Mouse (Mus musculus): ENCODE measurements at regions not wholly inside any gene's neighbourhood (a gene's known extent, or its start where the extent isn't known, plus 50 kb on each side); places are given as distances from the start of the nearest gene placed in this dataset.

DNA sequence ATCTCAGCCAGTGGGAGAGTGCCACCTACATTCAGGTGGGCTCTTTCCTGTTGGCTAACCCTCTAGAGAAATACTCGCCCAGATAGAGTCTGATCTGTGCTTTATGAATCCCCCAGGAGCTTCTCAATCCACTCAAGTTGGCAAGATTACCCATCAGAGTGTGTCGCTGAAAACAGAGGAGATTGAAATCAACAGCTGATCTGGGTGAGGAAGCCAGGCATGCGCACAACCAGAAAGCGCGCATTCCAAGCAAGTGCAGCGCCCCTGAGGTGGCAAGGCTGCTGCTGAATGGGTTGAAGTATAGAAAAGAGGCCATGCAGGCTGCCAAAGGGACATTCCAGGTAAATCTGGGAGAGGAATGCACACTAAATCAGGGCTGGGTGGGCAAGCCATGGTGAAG, 158.0 kb downstream of the Efnb1 start:
- H3K4me3 ChIP-seq (ENCODE audit: low read depth, low read length) = no peak overlapping the region
- H3K27ac ChIP-seq (ENCODE audit: insufficient read depth, low read length) = no peak overlapping the region
- TF ChIP-seq EP300 (IDR thresholded peaks at IDR 0.05; ENCODE audit: insufficient read depth, low read depth, low read length) = no peak
- TF ChIP-seq POLR2A (IDR thresholded peaks at IDR 0.05; ENCODE audit: insufficient read depth, low read length) = no peak
- no peak for TF ChIP-seq CTCF (IDR thresholded peaks at IDR 0.05; ENCODE audit: low read depth, low read length)
- H3K27me3 ChIP-seq (ENCODE audit: control insufficient read depth, insufficient read depth, low read length, poor library complexity, severe bottlenecking) = no peaks in the 10 kb centered on the region; the same call in 1 of the 2 replicates
- no peaks in the 10 kb centered on the region for H3K9me3 ChIP-seq (replicated peaks; ENCODE audit: control insufficient read depth, insufficient read depth, low read length, poor library complexity, severe bottlenecking)
- no peaks in the 10 kb centered on the region for H3K4me1 ChIP-seq (ENCODE audit: control insufficient read depth, insufficient read depth, low read length)
- no peaks in the 10 kb centered on the region for H3K36me3 ChIP-seq (ENCODE audit: control insufficient read depth, insufficient read depth, low read length, poor library complexity, severe bottlenecking)
- no peak overlapping the region for H3K9ac ChIP-seq (ENCODE audit: low read depth, poor library complexity, severe bottlenecking)

DNA sequence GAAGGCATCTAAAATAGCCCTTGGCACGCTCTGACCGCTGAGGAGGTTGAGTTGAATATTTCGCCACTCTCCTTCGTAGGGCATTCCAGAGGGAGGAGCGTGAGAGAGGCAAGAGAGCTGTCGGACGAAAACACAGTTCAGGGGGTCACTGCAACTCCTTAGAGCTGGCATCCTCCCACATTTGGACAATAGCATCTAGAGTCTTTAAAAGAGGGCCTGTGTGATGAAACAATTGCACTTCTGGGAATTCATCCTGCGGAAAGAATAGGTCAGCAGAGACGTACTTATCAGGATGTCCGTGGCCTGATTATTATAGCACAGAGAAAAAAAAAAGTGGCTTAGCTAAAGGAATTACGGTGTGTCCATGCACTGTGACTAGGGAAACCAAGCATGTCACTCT, 156.8 kb downstream of the Efnb1 start:
- no peak for TF ChIP-seq EP300 (IDR thresholded peaks at IDR 0.05; ENCODE audit: insufficient read depth, low read depth, low read length)
- no peak for TF ChIP-seq POLR2A (IDR thresholded peaks at IDR 0.05; ENCODE audit: insufficient read depth, low read length)
- TF ChIP-seq CTCF (IDR thresholded peaks at IDR 0.05; ENCODE audit: low read depth, low read length) = no peak

GRCm38 (mm10) chrX:99291965-99292364, 156.0 kb downstream of the Efnb1 start:
- Histone ChIP-seq H3K36me3 (ENCODE audit: control insufficient read depth, insufficient read depth, low read length, poor library complexity, severe bottlenecking) (no peaks in the 10 kb centered on the region), H3K4me3 (ENCODE audit: low read depth, low read length) (no peak overlapping the region), H3K27ac (ENCODE audit: insufficient read depth, low read length) (no peak overlapping the region), H3K27me3 (ENCODE audit: control insufficient read depth, insufficient read depth, low read length, poor library complexity, severe bottlenecking) (no peaks in the 10 kb centered on the region; the same call in 1 of the 2 replicates), H3K4me1 (ENCODE audit: control insufficient read depth, insufficient read depth, low read length) (no peaks in the 10 kb centered on the region), H3K9ac (ENCODE audit: low read depth, poor library complexity, severe bottlenecking) (no peak overlapping the region), H3K9me3 (replicated peaks; ENCODE audit: control insufficient read depth, insufficient read depth, low read length, poor library complexity, severe bottlenecking) (no peaks in the 10 kb centered on the region)
- TF ChIP-seq EP300 (IDR thresholded peaks at IDR 0.05; ENCODE audit: insufficient read depth, low read depth, low read length) (no peak), CTCF (IDR thresholded peaks at IDR 0.05; ENCODE audit: low read depth, low read length) (no peak), POLR2A (IDR thresholded peaks at IDR 0.05; ENCODE audit: insufficient read depth, low read length) (no peak)

More for the DNA sequence above, 156.8 kb downstream of the Efnb1 start:
- Histone ChIP-seq H3K27ac (ENCODE audit: insufficient read depth, low read length) (no peak overlapping the region), H3K9ac (ENCODE audit: low read depth, poor library complexity, severe bottlenecking) (no peak overlapping the region), H3K4me1 (ENCODE audit: control insufficient read depth, insufficient read depth, low read length) (no peaks in the 10 kb centered on the region), H3K27me3 (ENCODE audit: control insufficient read depth, insufficient read depth, low read length, poor library complexity, severe bottlenecking) (no peaks in the 10 kb centered on the region; the same call in 1 of the 2 replicates), H3K36me3 (ENCODE audit: control insufficient read depth, insufficient read depth, low read length, poor library complexity, severe bottlenecking) (no peaks in the 10 kb centered on the region), H3K4me3 (ENCODE audit: low read depth, low read length) (no peak overlapping the region), H3K9me3 (replicated peaks; ENCODE audit: control insufficient read depth, insufficient read depth, low read length, poor library complexity, severe bottlenecking) (no peaks in the 10 kb centered on the region)

GRCm38 (mm10) chrX:99291423-99291963, 155.6 kb downstream of the Efnb1 start:
- H3K4me1 ChIP-seq (ENCODE audit: control insufficient read depth, insufficient read depth, low read length) = no peaks in the 10 kb centered on the region
- no peaks in the 10 kb centered on the region; the same call in 1 of the 2 replicates for H3K27me3 ChIP-seq (ENCODE audit: control insufficient read depth, insufficient read depth, low read length, poor library complexity, severe bottlenecking)

DNA sequence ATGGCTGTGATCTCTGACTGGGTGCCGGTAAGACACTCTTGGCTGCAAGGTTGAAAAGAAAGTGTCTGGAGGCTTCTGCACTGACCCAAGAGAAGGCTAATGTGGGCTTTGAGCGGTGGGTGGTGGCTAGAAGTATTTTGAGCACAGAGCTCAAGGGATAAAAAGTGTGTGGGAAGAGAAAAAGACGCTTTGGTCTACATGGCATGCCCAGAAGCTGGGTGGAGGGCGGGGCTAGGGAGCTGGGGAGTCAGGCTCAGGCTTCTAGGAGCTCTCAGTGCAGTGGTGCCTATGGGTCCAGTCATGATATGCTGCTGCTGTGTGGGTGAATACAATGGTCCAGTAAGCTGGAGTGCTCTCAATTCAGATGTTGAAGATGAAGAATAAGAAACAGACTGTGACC, 152.1 kb downstream of the Efnb1 start:
- H3K9ac ChIP-seq (ENCODE audit: low read depth, poor library complexity, severe bottlenecking) = no peak overlapping the region
- H3K9me3 ChIP-seq (replicated peaks; ENCODE audit: control insufficient read depth, insufficient read depth, low read length, poor library complexity, severe bottlenecking) = no peaks in the 10 kb centered on the region
- H3K4me3 ChIP-seq (ENCODE audit: low read depth, low read length) = no peak overlapping the region
- H3K27ac ChIP-seq (ENCODE audit: insufficient read depth, low read length) = no peak overlapping the region
- no peaks in the 10 kb centered on the region for H3K27me3 ChIP-seq (ENCODE audit: control insufficient read depth, insufficient read depth, low read length, poor library complexity, severe bottlenecking)
- H3K4me1 ChIP-seq (ENCODE audit: control insufficient read depth, insufficient read depth, low read length) = peaks cover 5% of the 10 kb centered on the region
- TF ChIP-seq POLR2A (IDR thresholded peaks at IDR 0.05; ENCODE audit: insufficient read depth, low read length) (no peak), EP300 (IDR thresholded peaks at IDR 0.05; ENCODE audit: insufficient read depth, low read depth, low read length) (no peak), CTCF (IDR thresholded peaks at IDR 0.05; ENCODE audit: low read depth, low read length) (no peak)
- no peaks in the 10 kb centered on the region for H3K36me3 ChIP-seq (ENCODE audit: control insufficient read depth, insufficient read depth, low read length, poor library complexity, severe bottlenecking)

More at GRCm38 (mm10) chrX:99291423-99291963, 155.6 kb downstream of the Efnb1 start:
- TF ChIP-seq POLR2A (IDR thresholded peaks at IDR 0.05; ENCODE audit: insufficient read depth, low read length) (no peak), EP300 (IDR thresholded peaks at IDR 0.05; ENCODE audit: insufficient read depth, low read depth, low read length) (no peak), CTCF (IDR thresholded peaks at IDR 0.05; ENCODE audit: low read depth, low read length) (no peak)
- Histone ChIP-seq H3K36me3 (ENCODE audit: control insufficient read depth, insufficient read depth, low read length, poor library complexity, severe bottlenecking) (no peaks in the 10 kb centered on the region), H3K27ac (ENCODE audit: insufficient read depth, low read length) (no peak overlapping the region), H3K4me3 (ENCODE audit: low read depth, low read length) (no peak overlapping the region), H3K9me3 (replicated peaks; ENCODE audit: control insufficient read depth, insufficient read depth, low read length, poor library complexity, severe bottlenecking) (no peaks in the 10 kb centered on the region), H3K9ac (ENCODE audit: low read depth, poor library complexity, severe bottlenecking) (no peak overlapping the region)

GRCm38 (mm10) chrX:99286876-99287275, 150.9 kb downstream of the Efnb1 start:
- H3K27me3 ChIP-seq (ENCODE audit: control insufficient read depth, insufficient read depth, low read length, poor library complexity, severe bottlenecking) = no peaks in the 10 kb centered on the region
- peaks cover 5% of the 10 kb centered on the region for H3K4me1 ChIP-seq (ENCODE audit: control insufficient read depth, insufficient read depth, low read length)
- no peak overlapping the region for H3K27ac ChIP-seq (ENCODE audit: insufficient read depth, low read length)
- no peak for TF ChIP-seq CTCF (IDR thresholded peaks at IDR 0.05; ENCODE audit: low read depth, low read length)
- TF ChIP-seq POLR2A (IDR thresholded peaks at IDR 0.05; ENCODE audit: insufficient read depth, low read length) = no peak
- no peak for TF ChIP-seq EP300 (IDR thresholded peaks at IDR 0.05; ENCODE audit: insufficient read depth, low read depth, low read length)
- no peak overlapping the region for H3K9ac ChIP-seq (ENCODE audit: low read depth, poor library complexity, severe bottlenecking)
- no peaks in the 10 kb centered on the region for H3K36me3 ChIP-seq (ENCODE audit: control insufficient read depth, insufficient read depth, low read length, poor library complexity, severe bottlenecking)
- no peak overlapping the region for H3K4me3 ChIP-seq (ENCODE audit: low read depth, low read length)
- no peaks in the 10 kb centered on the region for H3K9me3 ChIP-seq (replicated peaks; ENCODE audit: control insufficient read depth, insufficient read depth, low read length, poor library complexity, severe bottlenecking)
